Mouse (Mus musculus) C2C12 (cell line): ENCODE measurements at regions not wholly inside any gene's neighbourhood (a gene's known extent, or its start where the extent isn't known, plus 50 kb on each side); places are given as distances from the start of the nearest gene placed in this dataset.

ENCODE experiments used
- CEBPB ChIP-seq: IDR thresholded peaks from one replicate; pipeline ENCODE4 v1.6.1; 2011; ENCODE audit warnings: low read depth, mild to moderate bottlenecking, control low read depth, moderate library complexity
- CTCF ChIP-seq: IDR thresholded peaks from one replicate; pipeline ENCODE4 v1.5.1; 2011; ENCODE audit not compliant: control insufficient read depth, insufficient read depth, insufficient read length
- MAX ChIP-seq: IDR thresholded peaks from one replicate; pipeline ENCODE4 v1.6.1; 2011; ENCODE audit warnings: mild to moderate bottlenecking, control low read depth
- MYOD1 ChIP-seq: IDR thresholded peaks from one replicate; pipeline ENCODE4 v1.6.1; 2011; ENCODE audit warnings: low read depth; ENCODE audit not compliant: control insufficient read depth, insufficient read length
- USF1 ChIP-seq: IDR thresholded peaks from one replicate; pipeline ENCODE4 v1.6.1; 2011; ENCODE audit warnings: low read depth, mild to moderate bottlenecking, control low read depth, moderate library complexity

GRCm38 (mm10) chr1:186342391-186342790, 225.3 kb upstream of the Lyplal1 start:
- TF ChIP-seq CTCF (no peak), MYOD1 (no peak), USF1 (no peak), CEBPB (no peak), MAX (no peak)
